Mouse (Mus musculus): ENCODE results near the gene Ate1. TPM values are rescaled to one million over a fixed set of nuclear protein-coding genes. Genes with fewer than 3 reads are reported as not detected.
"Not testable (repeated sequence)": the region's sequence is repeated elsewhere in the genome, so short reads cannot be mapped to it uniquely, and the experiment has no call there.

Gene Ate1
- total RNA-seq (2021), result 10 to 100 TPM; 41.5 to 42.2 TPM

GRCm38 (mm10) chr7:130520049-130520425, at the start of gene Ate1:
TSS of gene Ate1 (minus strand) at chr7:130520369.
- no peak for DNase-seq

- peak; percentile 25 for DNase-seq
Observed at GRCm38 (mm10) chr7:130568783-130569436, 48.7 kb upstream of the Ate1 start.

GRCm38 (mm10) chr7:130564596-130564995, 44.4 kb upstream of the Ate1 start:
- DNase-seq, result no peak

- DNase-seq, result no peak
Observed at GRCm38 (mm10) chr7:130563880-130564279, 43.7 kb upstream of the Ate1 start.

- no peak for DNase-seq
Observed at GRCm38 (mm10) chr7:130563276-130563675, 43.1 kb upstream of the Ate1 start.

- DNase-seq, result no peak
Observed at GRCm38 (mm10) chr7:130560933-130561332, 40.8 kb upstream of the Ate1 start.

GRCm38 (mm10) chr7:130558592-130558991, 38.4 kb upstream of the Ate1 start:
- DNase-seq, result no peak

- DNase-seq, result peak; percentile 45
Observed at GRCm38 (mm10) chr7:130555597-130555996, 35.4 kb upstream of the Ate1 start.

GRCm38 (mm10) chr7:130553321-130553720, 33.2 kb upstream of the Ate1 start:
- no peak for DNase-seq

- peak; percentile 68 for DNase-seq
Observed at GRCm38 (mm10) chr7:130552780-130553179, 32.6 kb upstream of the Ate1 start.

- DNase-seq, result no peak
Observed at GRCm38 (mm10) chr7:130547635-130548175, 27.5 kb upstream of the Ate1 start.

GRCm38 (mm10) chr7:130546791-130547484, 26.8 kb upstream of the Ate1 start:
- peak; percentile 95 for DNase-seq

GRCm38 (mm10) chr7:130546421-130546790, 26.2 kb upstream of the Ate1 start:
- no peak for DNase-seq

GRCm38 (mm10) chr7:130545893-130546292, 25.7 kb upstream of the Ate1 start:
- no peak for DNase-seq

GRCm38 (mm10) chr7:130545401-130545800, 25.2 kb upstream of the Ate1 start:
- no peak for DNase-seq

- no peak for DNase-seq
Observed at GRCm38 (mm10) chr7:130543181-130543580, 23.0 kb upstream of the Ate1 start.

- no peak for DNase-seq
Observed at GRCm38 (mm10) chr7:130540176-130540575, 20.0 kb upstream of the Ate1 start.

GRCm38 (mm10) chr7:130537068-130537467, 16.9 kb upstream of the Ate1 start:
- DNase-seq, result no peak

GRCm38 (mm10) chr7:130535174-130535573, 15.0 kb upstream of the Ate1 start:
- no peak for DNase-seq

- peak; percentile 97 for DNase-seq
Observed at GRCm38 (mm10) chr7:130533316-130534260, 13.4 kb upstream of the Ate1 start.

GRCm38 (mm10) chr7:130531138-130531537, 11.0 kb upstream of the Ate1 start:
- DNase-seq, result not testable (repeated sequence)

- DNase-seq, result no peak
Observed at GRCm38 (mm10) chr7:130527306-130527705, 7.1 kb upstream of the Ate1 start.

GRCm38 (mm10) chr7:130523451-130523850, 3.3 kb upstream of the Ate1 start:
- DNase-seq, result no peak

Measured in heart, postnatal 4 days (tissue).